Mouse (Mus musculus): ENCODE measurements around the gene Olfr1145.

Gene Olfr1145

GRCm38 (mm10) chr2:87809522-87809921 is at the start of gene Olfr1145:
Gene Olfr1145 (plus strand): TSS chr2:87809822.
- no peak for DNase-seq (ENCODE audit: low spot score)

DNA sequence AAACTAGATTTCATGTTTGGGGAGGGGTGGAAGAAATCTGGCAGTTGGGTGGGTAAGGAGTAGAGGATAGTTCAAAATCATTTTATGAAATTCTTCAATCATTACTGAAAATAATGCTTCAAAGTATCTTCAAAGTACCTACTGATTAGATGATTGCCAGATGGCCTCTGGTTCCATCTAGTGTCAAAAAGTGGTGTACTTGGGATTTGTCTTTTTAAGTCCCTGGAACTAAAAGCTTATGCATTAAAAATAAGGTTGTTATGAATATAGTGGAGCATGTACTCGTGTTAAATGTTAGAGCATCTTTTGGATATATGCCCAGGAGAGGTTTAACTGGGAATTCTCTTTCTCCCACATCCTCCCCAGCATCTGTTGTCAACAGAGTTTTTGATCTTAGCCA is 33.5 kb upstream of the Olfr1145 start:
- no peak for DNase-seq (ENCODE audit: low spot score)

GRCm38 (mm10) chr2:87779183-87779582 is 30.4 kb upstream of the Olfr1145 start, which contains the start of gene Olfr152:
Gene Olfr152 (plus strand): TSS chr2:87779483.
- no peak for DNase-seq (ENCODE audit: low spot score)

DNA sequence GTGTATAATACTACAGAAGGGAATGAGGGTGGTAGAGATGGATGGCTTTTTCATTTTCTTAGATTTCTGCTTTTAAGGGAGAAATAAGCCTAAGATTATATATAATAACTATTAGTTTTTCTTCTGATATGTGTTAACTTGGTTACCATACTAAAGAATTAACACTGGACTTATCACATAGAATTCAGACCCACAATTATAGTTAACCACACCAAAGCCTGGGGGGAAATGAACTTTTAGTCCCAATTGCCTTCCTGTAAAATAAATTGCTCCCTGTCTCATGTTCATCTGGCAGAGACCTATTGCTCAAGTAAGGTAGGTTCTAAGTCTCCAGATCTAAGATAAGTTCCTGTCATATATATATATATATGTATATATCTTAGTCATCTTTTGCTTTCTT is 9.3 kb upstream of the Olfr1145 start, which contains the start of gene Olfr1143:
TSS of gene Olfr1143 (plus strand) at position 301 of the 400 bp plus-strand sequence.
- no peak for DNase-seq (ENCODE audit: low spot score)

GRCm38 (mm10) chr2:87830233-87830632 is 20.6 kb downstream of the Olfr1145 start, which contains the start of gene Olfr1148:
Gene Olfr1148 (plus strand): TSS chr2:87830533.
- no peak for DNase-seq (ENCODE audit: low spot score)

GRCm38 (mm10) chr2:87843693-87844092 is 34.1 kb downstream of the Olfr1145 start, which contains the start of gene Olfr1150-ps1:
Gene Olfr1150-ps1 (plus strand): TSS chr2:87843993.
- no peak for DNase-seq (ENCODE audit: low spot score)

DNA sequence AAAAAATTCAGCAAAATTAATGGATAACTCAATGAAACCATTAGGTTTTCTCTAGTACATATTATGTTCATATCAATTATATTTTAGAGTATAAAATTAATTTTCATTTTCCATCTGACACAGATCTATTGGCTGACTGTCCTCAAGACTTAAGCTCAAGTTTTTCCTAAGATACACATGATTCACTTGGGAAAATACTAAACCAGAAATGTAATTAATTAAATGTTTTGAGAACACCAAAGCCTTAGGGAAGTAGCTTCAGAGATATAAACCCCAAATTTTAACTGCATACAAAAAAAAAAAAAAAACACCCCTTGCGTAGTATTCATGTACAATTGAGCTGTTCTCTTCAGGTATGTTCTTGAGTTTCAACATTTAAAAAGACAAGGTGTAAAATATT is 45.9 kb downstream of the Olfr1145 start, which contains the start of gene Olfr1151:
TSS of gene Olfr1151 (plus strand) at position 301 of the 400 bp plus-strand sequence.
- no peak for DNase-seq (ENCODE audit: low spot score)
